Mouse (Mus musculus): ENCODE results near the gene Gpr107. TPM values are rescaled to one million over a fixed set of nuclear protein-coding genes. Genes with fewer than 3 reads are reported as not detected.
A peak's percentile ranks its signal among the peaks of the same experiment; 100 is the strongest.

Gene Gpr107
- total and polyA plus RNA-seq, 2 experiments from 2014 or later, result 31.9 to 49.3 TPM

DNA sequence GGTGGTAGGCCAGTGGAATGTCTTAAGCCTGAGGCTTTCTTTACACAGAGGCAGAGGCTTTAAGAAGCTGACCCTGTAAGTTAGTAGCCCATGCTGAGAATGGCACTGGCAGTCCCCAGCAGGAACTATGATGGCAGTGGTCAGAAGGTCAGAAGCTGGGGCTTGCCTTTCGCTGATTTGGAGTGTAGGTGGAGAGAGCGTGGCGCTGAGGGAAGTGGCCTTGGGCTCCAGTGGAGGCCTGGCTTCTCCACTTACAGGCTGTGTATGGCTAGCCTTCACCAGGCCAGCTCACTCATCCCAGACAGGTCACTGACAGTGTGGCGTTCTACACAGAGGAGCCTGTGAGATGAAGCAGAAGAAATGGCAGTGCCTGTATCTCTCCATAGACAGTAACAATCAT is 50.8 kb downstream of the Gpr107 start:
- Histone ChIP-seq H3K4me2 (ENCODE audit: low read depth, low read length) (no peak overlapping the region), H3K4me1 (ENCODE audit: insufficient read depth, low read length) (peaks cover 4% of the 10 kb centered on the region; the same call in 1 of the 2 replicates), H3K36me3 (ENCODE audit: insufficient read depth, low read length) (peaks cover 3% of the 10 kb centered on the region; the same call in 1 of the 2 replicates), H3K9ac (replicated peaks; ENCODE audit: low read length) (no peak overlapping the region), H3K4me3 (ENCODE audit: low read length) (no peak overlapping the region), H3K27ac (no peak overlapping the region), H3K9me3 (ENCODE audit: low read length) (no peaks in the 10 kb centered on the region), H3K27me3 (ENCODE audit: insufficient read depth, low read length) (no peaks in the 10 kb centered on the region)
- TF ChIP-seq CTCF (IDR thresholded peaks at IDR 0.05; ENCODE audit: low read depth), result no peak
- WGBS, result 77% methylated on average over 4 of the region's 4 CpGs
- ATAC-seq (no peak), DNase-seq (ENCODE audit: low spot score) (no peak)

DNA sequence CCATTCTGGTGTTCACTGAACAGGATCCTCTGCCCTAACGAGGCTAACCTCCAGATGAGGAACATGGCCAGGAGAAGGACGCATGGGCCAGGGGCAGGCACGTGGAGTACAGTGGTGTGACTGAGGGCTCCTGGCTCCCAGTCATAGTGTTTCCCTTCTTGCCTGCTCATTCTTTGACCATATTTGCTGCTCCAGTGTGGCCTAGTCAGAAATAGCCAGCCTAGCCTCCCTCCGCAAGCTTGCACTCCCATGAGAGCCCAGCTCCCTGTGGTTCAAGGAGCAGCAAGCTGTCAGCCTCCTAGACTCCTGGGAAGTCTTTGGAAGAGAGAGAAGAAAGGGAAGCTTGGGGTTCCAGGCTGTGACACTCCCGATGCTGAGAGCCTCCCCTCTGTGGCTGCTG is 52.6 kb downstream of the Gpr107 start:
- ATAC-seq, result no peak
- Histone ChIP-seq H3K36me3 (ENCODE audit: insufficient read depth, low read length) (peaks cover 16% of the 10 kb centered on the region), H3K27me3 (ENCODE audit: insufficient read depth, low read length) (no peaks in the 10 kb centered on the region), H3K4me3 (ENCODE audit: low read length) (no peak overlapping the region), H3K9me3 (ENCODE audit: low read length) (no peaks in the 10 kb centered on the region), H3K4me2 (ENCODE audit: low read depth, low read length) (no peak overlapping the region), H3K9ac (replicated peaks; ENCODE audit: low read length) (no peak overlapping the region), H3K27ac (no peak overlapping the region), H3K4me1 (ENCODE audit: insufficient read depth, low read length) (peaks cover 4% of the 10 kb centered on the region; the same call in 1 of the 2 replicates)
- no peak for TF ChIP-seq CTCF (IDR thresholded peaks at IDR 0.05; ENCODE audit: low read depth)
- no peak for DNase-seq (ENCODE audit: low spot score)
- 84% methylated on average over 5 of the region's 5 CpGs for WGBS

DNA sequence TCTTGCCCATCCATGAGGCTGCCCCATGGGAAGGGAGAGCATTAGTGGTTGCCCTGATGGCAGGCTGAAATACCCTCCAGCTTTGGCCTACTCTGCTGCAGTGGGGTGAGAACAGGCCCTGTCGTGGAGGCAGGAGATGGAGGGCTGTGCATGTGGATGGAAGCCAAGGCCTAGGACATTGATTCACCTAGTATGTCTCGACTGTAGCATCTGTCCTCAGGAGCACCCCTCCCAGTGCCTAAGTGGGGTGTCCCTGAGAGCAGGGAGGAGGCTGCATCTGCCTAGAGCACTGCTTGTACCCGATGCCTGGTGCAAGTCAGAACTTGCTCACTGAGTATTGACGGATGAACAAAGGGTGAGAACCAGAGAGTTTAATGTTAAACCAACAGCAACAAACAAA is 54.1 kb downstream of the Gpr107 start:
- ATAC-seq (0 out of 2 replicates have a peak, but pooled peaks have one; percentile 14), DNase-seq (ENCODE audit: low spot score) (no peak)
- H3K27ac ChIP-seq, result peak overlapping the region; percentile 45; the same call in 1 of the 2 replicates
- H3K27me3 ChIP-seq (ENCODE audit: insufficient read depth, low read length), result no peaks in the 10 kb centered on the region
- H3K4me2 ChIP-seq (ENCODE audit: low read depth, low read length), result no peak overlapping the region
- H3K4me3 ChIP-seq (ENCODE audit: low read length), result no peak overlapping the region
- peaks cover 4% of the 10 kb centered on the region; the same call in 1 of the 2 replicates for H3K4me1 ChIP-seq (ENCODE audit: insufficient read depth, low read length)
- WGBS, result 44% methylated on average over 4 of the region's 4 CpGs
- peaks cover 16% of the 10 kb centered on the region for H3K36me3 ChIP-seq (ENCODE audit: insufficient read depth, low read length)
- no peak overlapping the region for H3K9ac ChIP-seq (replicated peaks; ENCODE audit: low read length)
- no peaks in the 10 kb centered on the region for H3K9me3 ChIP-seq (ENCODE audit: low read length)
- TF ChIP-seq CTCF (IDR thresholded peaks at IDR 0.05; ENCODE audit: low read depth), result no peak

DNA sequence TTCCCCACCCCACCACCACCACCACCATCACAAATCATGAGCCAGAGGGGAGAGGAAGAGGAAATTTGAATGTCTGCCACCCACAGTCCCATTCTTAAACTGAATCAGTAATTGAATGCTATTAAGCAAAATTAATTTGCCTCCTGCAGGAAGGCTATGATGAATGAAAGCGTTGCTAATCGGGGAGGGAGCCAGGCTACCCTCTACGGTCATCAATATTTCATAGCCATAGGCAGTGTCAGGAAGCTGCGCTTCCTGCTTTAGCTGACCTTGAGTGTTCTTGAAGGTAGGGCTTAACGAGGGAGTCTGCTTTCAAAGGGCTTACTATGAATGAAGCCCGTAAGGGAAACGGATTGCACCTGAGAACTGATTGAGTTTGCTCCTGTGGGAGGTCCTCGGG is 54.8 kb downstream of the Gpr107 start:
- Histone ChIP-seq H3K4me3 (ENCODE audit: low read length) (no peak overlapping the region), H3K36me3 (ENCODE audit: insufficient read depth, low read length) (peaks cover 16% of the 10 kb centered on the region), H3K27ac (peak overlapping the region; percentile 45; the same call in 1 of the 2 replicates), H3K4me2 (ENCODE audit: low read depth, low read length) (no peak overlapping the region), H3K27me3 (ENCODE audit: insufficient read depth, low read length) (no peaks in the 10 kb centered on the region), H3K4me1 (ENCODE audit: insufficient read depth, low read length) (peaks cover 4% of the 10 kb centered on the region; the same call in 1 of the 2 replicates), H3K9ac (replicated peaks; ENCODE audit: low read length) (no peak overlapping the region), H3K9me3 (ENCODE audit: low read length) (no peaks in the 10 kb centered on the region)
- DNase-seq (ENCODE audit: low spot score) (peak; percentile 22), ATAC-seq (peak; percentile 37; the same call in 1 of the 2 replicates)
- WGBS, result 37% methylated on average over 8 of the region's 8 CpGs
- TF ChIP-seq CTCF (IDR thresholded peaks at IDR 0.05; ENCODE audit: low read depth), result no peak

DNA sequence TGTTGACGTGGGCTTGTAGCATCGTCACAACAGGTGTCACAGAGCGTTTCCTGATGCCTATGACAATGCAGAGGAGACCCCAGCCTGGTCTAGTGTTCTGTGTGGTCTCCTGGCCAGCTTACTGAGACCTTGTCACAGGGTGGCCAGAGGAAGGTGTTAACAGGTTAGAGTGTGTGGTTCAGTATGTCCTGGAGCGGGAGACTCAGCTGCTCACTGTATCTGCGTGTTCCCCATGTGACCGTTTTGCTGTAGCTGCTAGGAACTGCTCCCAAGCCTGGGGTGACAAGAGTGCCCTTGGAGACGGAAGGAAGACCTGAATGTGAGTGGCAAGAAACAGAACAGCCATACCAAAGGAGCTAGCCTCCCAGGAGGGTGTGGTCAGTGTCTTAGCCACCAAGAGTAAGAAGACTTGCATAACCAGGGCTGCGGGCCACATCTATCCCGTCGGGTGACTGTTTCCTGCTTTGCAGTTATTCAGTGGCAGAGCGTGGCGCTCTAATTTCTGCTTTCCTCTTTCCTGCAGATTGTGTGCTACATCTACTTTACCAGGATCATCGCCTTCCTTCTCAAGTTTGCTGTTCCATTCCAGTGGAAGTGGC is 56.5 kb downstream of the Gpr107 start:
- TF ChIP-seq CTCF (IDR thresholded peaks at IDR 0.05; ENCODE audit: low read depth), result no peak
- H3K27ac ChIP-seq, result no peak overlapping the region
- no peaks in the 10 kb centered on the region for H3K27me3 ChIP-seq (ENCODE audit: insufficient read depth, low read length)
- WGBS, result 92% methylated on average over 13 of the region's 13 CpGs
- H3K9me3 ChIP-seq (ENCODE audit: low read length), result no peaks in the 10 kb centered on the region
- ATAC-seq (no peak), DNase-seq (ENCODE audit: low spot score) (no peak)
- no peak overlapping the region for H3K9ac ChIP-seq (replicated peaks; ENCODE audit: low read length)
- H3K4me3 ChIP-seq (ENCODE audit: low read length), result no peak overlapping the region
- H3K4me1 ChIP-seq (ENCODE audit: insufficient read depth, low read length), result peaks cover 4% of the 10 kb centered on the region; the same call in 1 of the 2 replicates
- peaks cover 25% of the 10 kb centered on the region for H3K36me3 ChIP-seq (ENCODE audit: insufficient read depth, low read length)
- no peak overlapping the region for H3K4me2 ChIP-seq (ENCODE audit: low read depth, low read length)

DNA sequence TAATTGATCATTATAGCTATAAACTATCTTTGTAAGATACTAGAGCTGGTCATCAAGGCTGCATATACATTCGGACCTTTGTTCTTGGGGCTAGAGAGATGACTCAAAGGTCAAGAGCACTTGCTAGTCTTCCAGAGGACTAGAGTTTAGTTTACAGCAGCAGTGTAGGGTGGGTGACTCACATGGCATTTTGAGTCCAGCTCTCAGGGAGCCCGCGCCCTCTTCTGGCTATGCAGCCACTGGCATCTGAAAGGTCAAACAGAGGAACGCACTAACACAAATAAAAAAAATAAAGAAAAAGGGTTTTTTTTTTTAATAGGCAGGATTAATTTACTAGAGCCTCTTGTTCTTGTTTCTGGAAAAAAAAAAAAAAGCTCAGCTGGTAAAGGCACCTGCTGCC is 57.4 kb downstream of the Gpr107 start:
- TF ChIP-seq CTCF (IDR thresholded peaks at IDR 0.05; ENCODE audit: low read depth), result no peak
- Histone ChIP-seq H3K27me3 (ENCODE audit: insufficient read depth, low read length) (no peaks in the 10 kb centered on the region), H3K4me2 (ENCODE audit: low read depth, low read length) (no peak overlapping the region), H3K4me1 (ENCODE audit: insufficient read depth, low read length) (peaks cover 4% of the 10 kb centered on the region; the same call in 1 of the 2 replicates), H3K9me3 (ENCODE audit: low read length) (no peaks in the 10 kb centered on the region), H3K27ac (no peak overlapping the region), H3K9ac (replicated peaks; ENCODE audit: low read length) (no peak overlapping the region), H3K36me3 (ENCODE audit: insufficient read depth, low read length) (peaks cover 25% of the 10 kb centered on the region), H3K4me3 (ENCODE audit: low read length) (no peak overlapping the region)
- no peak for ATAC-seq
- WGBS, result 90% methylated on average over 4 of the region's 4 CpGs
- DNase-seq (ENCODE audit: low spot score), result no peak
